Mouse (Mus musculus): ENCODE results near the gene Dnah1.

The Dnah1 gene

DNA sequence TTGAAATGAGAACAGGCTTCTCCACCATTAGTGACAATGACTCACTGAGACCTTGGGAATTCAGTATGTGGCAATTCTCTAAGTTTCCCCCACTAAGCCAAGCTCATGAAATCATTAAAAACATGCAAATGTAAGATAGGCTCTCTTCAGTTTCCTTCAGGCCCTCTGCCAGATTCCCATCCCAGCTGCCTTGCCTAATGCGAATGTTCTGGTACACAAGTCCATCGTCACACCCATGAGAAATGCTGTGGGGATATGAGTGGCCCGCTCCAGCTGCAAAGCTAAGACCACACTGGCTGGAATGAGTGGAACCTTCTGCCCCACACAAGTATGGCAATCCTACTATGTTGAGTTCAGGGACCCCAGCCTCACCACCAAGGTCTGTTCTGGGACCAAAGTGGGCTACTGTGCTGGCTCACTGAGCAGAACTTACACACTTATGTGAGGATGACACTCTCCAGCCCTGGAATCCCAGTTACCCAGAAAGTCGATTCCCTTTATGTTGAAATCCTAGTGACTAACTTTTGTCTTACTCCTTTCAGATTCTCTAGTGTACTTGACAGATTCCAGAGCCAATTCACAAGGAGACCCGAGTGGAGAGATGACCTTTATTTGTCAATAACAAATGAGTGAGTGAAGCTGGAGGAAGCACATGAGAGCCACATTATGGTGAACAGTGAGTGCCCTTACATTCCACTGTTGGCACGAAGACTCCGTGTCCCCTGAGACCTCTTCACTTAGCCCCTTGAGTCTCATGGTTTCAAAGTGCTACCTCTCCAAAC, 86.4 kb downstream of the Dnah1 start:
- no peak for DNase-seq (ENCODE audit: extremely low read depth, insufficient read length, low spot score)

DNA sequence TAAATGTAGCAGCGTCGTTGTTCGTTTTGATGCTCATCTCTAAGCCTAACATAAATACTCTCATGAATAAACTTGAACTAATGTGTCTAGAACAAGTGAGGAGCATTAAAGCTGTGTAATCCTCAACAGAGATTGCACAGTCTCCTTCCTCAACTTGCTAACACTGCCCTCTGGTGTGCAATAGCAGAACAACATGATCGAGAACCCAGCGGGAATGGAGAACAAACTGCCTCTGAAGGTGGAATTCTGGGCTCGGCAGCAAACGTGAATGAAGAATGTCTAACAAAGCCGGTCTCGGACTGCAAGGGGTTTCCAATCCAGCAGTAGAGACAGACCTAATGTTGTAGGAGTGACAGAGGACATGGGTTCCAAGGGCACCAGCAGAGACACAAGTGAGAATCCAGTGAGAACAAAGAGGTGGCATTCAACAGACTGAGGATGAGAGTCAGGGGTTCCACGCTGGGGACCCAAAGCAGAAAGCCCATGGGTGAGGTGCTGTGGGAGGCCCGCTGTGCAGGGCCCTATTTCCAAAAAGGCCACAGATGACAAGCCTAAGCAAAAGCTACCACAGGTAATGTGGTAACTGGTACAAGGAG, 89.6 kb downstream of the Dnah1 start:
- DNase-seq (ENCODE audit: extremely low read depth, insufficient read length, low spot score): no peak

DNA sequence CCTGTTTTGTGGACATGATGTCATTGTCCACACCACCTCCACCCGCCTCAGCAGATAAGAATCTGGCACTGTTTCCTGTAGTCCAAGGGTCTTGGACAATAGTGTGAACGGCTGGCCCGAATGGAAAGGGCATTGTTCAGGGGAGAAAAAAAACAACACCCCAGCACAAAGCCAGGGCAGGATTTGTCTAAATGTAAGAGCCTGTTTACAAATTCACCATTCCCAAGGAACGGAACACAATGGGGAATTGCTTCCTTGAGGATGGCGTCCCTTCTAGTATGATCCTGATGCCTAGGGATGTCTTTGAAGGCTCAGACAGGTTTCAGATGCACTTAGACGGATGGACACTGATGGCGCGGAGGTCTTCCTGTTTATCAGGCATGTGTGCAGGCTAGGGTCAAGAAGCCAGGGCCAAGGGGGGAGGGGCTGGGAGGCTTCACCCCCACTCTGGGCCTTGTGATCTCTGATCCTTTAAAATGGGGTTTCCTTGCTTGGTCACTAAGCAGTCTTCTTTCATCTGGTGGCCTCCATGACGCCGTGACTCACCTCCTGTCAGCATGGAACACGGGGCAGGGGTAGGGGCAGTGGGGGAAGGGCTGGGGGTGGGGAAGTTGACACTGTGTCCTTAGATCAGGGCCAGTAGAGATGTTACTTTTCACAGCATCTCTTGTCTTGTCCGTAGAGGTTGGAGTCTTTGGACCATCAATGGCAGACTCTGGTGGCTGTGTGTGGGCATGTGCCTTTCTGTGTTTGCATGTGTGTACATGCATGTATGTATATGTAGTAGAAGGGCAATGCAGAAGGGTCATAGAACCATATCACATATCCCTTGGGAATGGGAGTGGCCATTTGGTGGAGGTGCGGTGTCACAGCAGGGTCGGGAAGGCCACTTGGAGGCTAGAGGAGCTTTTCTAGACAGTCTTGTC, 90.4 kb downstream of the Dnah1 start:
- DNase-seq (ENCODE audit: extremely low read depth, insufficient read length, low spot score): no peak

DNA sequence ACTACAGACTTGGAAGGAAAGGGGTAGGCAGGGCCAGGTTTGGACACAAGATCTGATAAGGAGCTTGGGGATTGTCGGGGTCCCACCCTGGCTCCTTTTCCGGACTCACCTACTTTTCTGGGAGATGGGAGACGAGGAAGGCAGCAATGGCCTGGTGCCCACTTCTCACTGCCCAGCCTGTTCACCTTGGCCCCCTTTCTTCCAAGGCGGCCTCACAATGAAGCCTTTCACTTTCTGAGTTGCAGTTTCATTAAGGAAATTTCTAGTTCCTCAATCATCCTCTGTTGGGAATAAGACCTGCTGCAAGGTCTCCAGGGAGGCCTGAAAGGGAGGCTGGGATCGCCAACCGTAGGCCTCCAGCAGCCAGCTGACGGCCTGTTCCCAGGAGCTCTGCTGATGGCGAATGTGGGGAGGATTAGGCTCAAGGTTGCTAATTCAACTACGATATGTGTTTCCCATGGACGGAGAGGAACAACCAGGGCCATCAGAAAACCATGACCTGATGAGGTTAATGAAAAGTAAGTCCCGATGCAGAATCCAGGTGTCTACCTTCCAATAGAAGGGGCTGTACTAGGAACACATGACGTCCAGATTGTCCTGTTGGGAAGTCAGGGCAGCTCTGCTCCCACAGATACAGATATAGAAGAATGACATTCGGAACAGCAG, 91.2 kb downstream of the Dnah1 start:
- DNase-seq (ENCODE audit: extremely low read depth, insufficient read length, low spot score): no peak

DNA sequence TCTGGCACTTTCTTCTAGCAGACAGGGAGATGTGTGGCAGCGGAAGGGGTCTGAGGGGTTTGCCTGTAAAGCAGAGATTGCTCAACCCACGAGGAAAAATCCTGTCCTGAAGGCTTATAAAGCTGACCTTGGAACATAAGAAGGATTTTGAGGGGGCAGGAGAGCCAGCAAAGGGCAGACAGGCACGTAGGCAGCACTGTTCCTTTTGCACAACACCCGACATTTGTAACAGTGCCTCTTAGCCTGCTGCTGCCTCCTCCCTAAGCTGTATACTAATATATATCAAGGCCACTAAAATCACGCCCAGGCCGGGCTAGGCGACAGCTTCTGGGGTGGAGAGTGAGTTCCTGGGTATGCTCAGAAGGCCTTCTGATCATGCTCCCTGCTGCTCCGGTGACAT, 93.3 kb downstream of the Dnah1 start:
- DNase-seq (ENCODE audit: extremely low read depth, insufficient read length, low spot score): no peak

DNA sequence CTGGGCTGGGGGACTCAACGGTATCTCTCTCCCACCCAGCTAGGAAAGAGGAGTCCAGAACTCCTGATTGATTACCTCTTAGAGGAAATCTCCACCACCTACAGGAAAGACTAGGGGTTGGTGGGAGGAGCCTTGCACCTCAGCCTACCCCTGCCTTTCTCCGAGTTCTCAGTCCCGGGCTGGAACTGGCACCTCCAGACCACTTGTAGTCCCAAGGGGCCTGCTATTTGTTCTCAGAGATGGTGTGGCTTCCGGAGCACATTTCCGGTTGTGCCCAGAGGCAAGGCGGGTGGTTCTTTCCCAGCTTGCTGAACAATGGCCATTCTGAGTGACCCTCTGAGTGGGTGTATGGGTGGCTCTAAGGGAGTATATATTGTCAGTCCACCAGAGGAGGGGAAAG, 95.5 kb downstream of the Dnah1 start:
- DNase-seq (ENCODE audit: extremely low read depth, insufficient read length, low spot score): no peak

DNA sequence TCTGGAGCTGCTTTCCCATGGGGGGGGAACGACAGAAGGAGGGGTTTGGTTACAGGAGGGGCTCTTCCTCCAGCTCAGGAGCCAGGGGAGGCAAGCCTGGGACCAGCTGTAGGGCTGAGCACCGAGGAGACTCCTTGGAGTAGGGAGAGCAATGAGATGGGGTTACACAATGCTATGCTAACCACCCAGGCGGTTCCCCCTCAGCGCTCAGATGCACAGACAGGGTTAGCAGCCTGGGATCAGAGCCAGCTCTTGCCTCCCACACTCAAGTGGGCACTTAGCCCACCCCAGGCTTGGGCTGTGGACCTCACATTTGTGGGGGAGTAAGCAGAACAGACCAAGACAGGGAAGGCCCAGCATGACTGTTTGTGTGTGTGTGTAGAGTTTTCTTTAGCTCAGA, 96.7 kb downstream of the Dnah1 start:
- no peak for DNase-seq (ENCODE audit: extremely low read depth, insufficient read length, low spot score)

DNA sequence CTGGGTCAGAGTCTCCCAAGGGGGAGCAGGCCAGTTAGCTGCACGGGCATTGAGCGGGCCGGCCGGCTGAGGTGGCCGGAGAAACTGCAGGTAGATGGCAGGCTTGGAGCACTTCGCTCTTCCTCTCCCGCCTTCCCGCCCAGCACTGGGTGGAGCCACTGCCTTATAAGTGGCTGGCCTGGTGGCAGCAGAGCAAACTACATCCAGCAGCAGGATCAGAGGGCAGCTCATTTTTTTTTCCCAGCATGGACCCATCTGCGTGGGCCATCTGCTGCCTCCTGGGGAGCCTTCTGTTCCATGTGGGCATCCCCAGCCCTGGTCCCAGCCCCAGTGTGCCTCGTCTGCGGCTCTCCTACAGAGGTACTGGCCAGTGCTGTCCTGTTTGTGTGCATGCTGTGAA, 106.0 kb downstream of the Dnah1 start, which contains the start of gene Sema3g:
Sema3g (plus strand) TSS at position 195 of the 400 bp plus-strand sequence.
- peak; percentile 32 for DNase-seq (ENCODE audit: extremely low read depth, insufficient read length, low spot score)

DNA sequence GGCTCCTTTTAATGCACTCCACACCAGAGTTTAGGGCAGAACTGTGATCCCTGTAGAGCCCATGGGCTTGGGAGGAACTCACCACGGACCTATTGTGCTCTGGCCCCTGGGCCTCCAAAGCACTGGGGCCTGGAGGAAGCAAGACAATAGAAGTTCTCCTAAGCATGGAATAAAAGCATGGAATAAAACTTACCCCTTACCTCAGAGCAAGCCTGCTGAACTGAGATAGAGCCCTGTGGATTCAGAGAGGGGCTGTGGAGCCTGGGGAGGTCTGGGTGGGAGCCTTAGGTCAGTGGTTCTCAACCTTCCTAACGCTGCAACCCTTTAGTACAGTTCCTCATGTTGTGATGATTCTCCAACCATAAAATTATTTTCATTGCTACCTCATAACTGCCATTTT, 106.8 kb downstream of the Dnah1 start, which contains the start of gene Nisch:
Nisch (minus strand) TSS at position 101 of the 400 bp plus-strand sequence.
- DNase-seq (ENCODE audit: extremely low read depth, insufficient read length, low spot score): no peak

DNA sequence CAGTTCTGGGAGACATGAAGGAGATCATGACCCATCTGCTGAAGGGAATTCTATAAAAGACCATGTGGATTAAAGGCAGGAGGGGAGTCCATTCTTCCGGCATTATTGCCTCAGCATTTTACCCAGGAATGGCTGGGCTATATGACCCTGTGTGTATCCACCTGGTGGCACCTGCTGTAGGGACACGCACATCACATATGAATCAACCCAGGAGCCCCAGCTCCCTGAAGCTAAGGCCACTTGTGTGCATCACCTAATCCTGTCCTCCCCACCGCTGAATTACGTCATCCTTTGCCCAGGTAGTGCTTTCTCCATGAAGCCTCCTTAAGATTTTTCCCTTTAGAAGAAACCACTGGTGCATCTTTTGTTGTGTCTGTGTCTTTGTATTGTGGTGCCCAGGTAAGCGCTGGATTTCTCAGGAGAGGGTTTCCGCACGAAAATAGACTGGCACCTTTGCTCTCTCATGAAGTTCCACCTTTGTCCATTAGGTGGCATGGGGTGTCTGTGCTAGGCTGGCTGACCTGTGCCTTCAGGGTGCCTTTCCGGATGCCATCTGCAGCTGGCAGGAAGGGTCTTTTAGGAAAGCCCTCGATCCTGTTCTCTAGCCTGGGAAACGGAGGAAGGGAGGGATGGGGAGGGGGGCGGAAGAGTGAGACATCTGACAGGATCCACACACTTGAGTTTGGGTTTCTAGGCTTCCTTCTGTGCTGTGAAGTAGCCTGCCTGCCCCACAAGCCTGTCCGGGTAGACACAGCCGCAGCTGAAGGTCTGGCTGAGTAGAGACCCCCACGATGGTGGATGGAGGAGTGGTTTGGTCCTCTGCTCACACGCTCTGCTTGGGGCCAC, 108.3 kb downstream of the Dnah1 start:
- peak; percentile 32 for DNase-seq (ENCODE audit: extremely low read depth, insufficient read length, low spot score)

DNA sequence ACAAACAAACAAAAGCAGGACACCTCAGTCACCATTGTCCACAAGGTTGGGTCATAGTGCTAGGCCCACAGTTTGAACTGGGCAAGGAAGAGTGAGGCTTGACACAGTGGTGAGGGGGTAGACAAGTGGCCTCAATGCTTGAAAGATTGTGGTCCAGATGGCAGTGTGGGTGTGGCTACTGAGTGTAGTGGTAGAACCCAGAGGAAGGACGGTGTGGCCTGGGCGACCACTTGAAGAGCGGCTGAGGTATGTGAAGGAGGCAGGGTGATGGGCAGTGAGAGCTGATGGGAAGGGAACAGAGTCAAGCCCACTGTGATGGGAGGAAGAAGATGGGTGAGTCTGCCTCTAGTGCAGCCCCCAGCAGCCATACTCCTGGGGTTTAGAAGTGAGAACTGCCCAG, 109.0 kb downstream of the Dnah1 start:
- DNase-seq (ENCODE audit: extremely low read depth, insufficient read length, low spot score): no peak

DNA sequence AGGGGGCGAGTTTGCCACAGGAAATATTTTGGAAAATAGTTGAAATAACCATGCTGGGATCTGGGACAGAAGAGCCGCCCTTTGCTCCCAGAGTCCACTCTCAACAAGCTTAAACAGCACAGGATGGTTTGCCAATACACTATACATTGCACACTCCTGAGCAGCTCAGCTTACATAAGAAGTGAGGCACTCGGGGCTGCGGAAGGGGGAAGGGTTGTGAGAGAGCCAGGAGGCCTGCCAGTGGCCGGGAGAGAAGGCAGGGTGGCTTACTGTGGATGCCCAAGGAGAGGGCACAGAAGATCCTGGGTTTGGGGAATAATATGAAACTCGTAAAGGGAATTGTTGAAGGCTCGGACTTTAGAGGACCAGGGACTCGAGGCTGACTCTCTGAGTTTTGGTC, 109.8 kb downstream of the Dnah1 start:
- no peak for DNase-seq (ENCODE audit: extremely low read depth, insufficient read length, low spot score)

DNA sequence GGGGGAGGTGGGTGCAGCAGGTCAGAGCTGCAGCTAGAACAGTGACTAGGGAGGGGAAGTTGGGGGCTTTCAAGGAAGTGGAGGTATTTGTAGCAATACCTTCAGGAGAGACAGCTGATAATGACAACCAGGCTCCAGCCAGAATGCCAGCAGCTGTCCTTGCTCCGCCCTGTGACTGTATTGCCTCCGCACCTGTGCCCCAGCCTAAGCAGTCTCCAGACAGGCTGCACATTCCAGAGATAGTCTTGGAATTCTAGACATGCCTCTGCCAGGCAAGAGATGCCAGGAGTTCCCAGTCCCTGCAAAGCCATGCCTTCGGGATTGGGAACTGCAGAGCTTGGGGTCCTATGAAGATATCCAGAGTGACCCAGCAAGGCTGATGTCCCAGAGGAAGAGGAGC, 111.2 kb downstream of the Dnah1 start:
- DNase-seq (ENCODE audit: extremely low read depth, insufficient read length, low spot score): no peak

DNA sequence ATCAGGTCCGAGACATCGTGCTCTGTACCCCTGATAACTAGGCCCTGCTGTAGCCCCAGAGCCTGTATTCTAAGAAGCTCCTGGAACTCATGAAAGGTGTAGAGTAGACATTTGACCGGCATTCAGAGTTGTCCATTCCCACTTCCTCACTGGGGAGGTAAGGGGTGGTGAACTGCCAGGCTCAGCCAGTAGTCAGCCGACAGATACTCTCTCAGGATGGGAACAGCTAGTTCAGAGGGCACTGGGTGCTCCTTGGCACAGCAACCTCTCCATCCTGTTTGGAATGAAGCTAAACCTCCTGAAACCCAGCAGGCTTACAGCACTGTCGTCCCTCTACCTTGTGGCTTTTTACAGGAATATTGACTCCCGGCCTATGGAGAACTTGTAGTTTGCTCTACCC, 111.8 kb downstream of the Dnah1 start:
- DNase-seq (ENCODE audit: extremely low read depth, insufficient read length, low spot score): no peak
